Mouse (Mus musculus) cerebellum, postnatal 25 days (tissue): ENCODE measurements at regions not wholly inside any gene's neighbourhood (a gene's known extent, or its start where the extent isn't known, plus 50 kb on each side); places are given as distances from the start of the nearest gene placed in this dataset.

Experiments used
- DNase-seq, 2 experiments: peaks; one replicate each; pipeline ENCODE4 v3.0.0; 2021; ENCODE audit warnings: mixed read lengths in 2 of 2

- DNase-seq, result no peak
Observed at GRCm38 (mm10) chr13:37715770-37716693, 62.2 kb upstream of the Rreb1 start.

- no peak for DNase-seq
Observed at GRCm38 (mm10) chr13:37717793-37718192, 60.4 kb upstream of the Rreb1 start.

GRCm38 (mm10) chr13:37718364-37718763, 59.8 kb upstream of the Rreb1 start:
- DNase-seq, result no peak
